Mouse (Mus musculus): Measurements from ENCODE around the gene Gcnt1.

Gene Gcnt1

GRCm38 (mm10) chr19:17372701-17373100, at the start of gene Gcnt1:
Gene Gcnt1, minus strand, starts transcription at chr19:17372844.
- no peak for DNase-seq (ENCODE audit: low spot score)

- DNase-seq (ENCODE audit: low spot score): no peak
These were observed 45.2 kb upstream of the Gcnt1 start for GRCm38 (mm10) chr19:17417855-17418254.

- DNase-seq (ENCODE audit: low spot score): no peak
These were observed 40.3 kb upstream of the Gcnt1 start for GRCm38 (mm10) chr19:17412915-17413459.

- DNase-seq (ENCODE audit: low spot score): no peak
These were observed 37.9 kb upstream of the Gcnt1 start for GRCm38 (mm10) chr19:17410465-17411065.

GRCm38 (mm10) chr19:17409351-17409750, 36.7 kb upstream of the Gcnt1 start:
- no peak for DNase-seq (ENCODE audit: low spot score)

GRCm38 (mm10) chr19:17408591-17408990, 35.9 kb upstream of the Gcnt1 start:
- DNase-seq (ENCODE audit: low spot score): no peak

- DNase-seq (ENCODE audit: low spot score): no peak
These were observed 34.2 kb upstream of the Gcnt1 start for GRCm38 (mm10) chr19:17406823-17407222.

- DNase-seq (ENCODE audit: low spot score): no peak
These were observed 30.5 kb upstream of the Gcnt1 start for GRCm38 (mm10) chr19:17403175-17403574.

GRCm38 (mm10) chr19:17400571-17400970, 27.9 kb upstream of the Gcnt1 start:
- DNase-seq (ENCODE audit: low spot score): no peak

- DNase-seq (ENCODE audit: low spot score): no peak
These were observed 27.3 kb upstream of the Gcnt1 start for GRCm38 (mm10) chr19:17399965-17400364.

GRCm38 (mm10) chr19:17397922-17398321, 25.3 kb upstream of the Gcnt1 start:
- no peak for DNase-seq (ENCODE audit: low spot score)

- no peak for DNase-seq (ENCODE audit: low spot score)
These were observed 24.2 kb upstream of the Gcnt1 start for GRCm38 (mm10) chr19:17396802-17397201.

GRCm38 (mm10) chr19:17393841-17394591, 21.4 kb upstream of the Gcnt1 start, which contains the start of gene Rfk:
Gene Rfk, plus strand, starts transcription at chr19:17394043.
- DNase-seq (ENCODE audit: low spot score): peak; percentile 85

GRCm38 (mm10) chr19:17392866-17393265, 20.2 kb upstream of the Gcnt1 start:
- DNase-seq (ENCODE audit: low spot score): no peak

GRCm38 (mm10) chr19:17388404-17388803, 15.8 kb upstream of the Gcnt1 start:
- DNase-seq (ENCODE audit: low spot score): peak; percentile 30

GRCm38 (mm10) chr19:17386424-17386823, 13.8 kb upstream of the Gcnt1 start:
- no peak for DNase-seq (ENCODE audit: low spot score)

GRCm38 (mm10) chr19:17385426-17385825, 12.8 kb upstream of the Gcnt1 start:
- DNase-seq (ENCODE audit: low spot score): no peak

GRCm38 (mm10) chr19:17385022-17385421, 12.4 kb upstream of the Gcnt1 start:
- DNase-seq (ENCODE audit: low spot score): no peak

GRCm38 (mm10) chr19:17382807-17383397, 10.3 kb upstream of the Gcnt1 start:
- no peak for DNase-seq (ENCODE audit: low spot score)

- no peak for DNase-seq (ENCODE audit: low spot score)
These were observed 7.9 kb upstream of the Gcnt1 start for GRCm38 (mm10) chr19:17380549-17380948.

GRCm38 (mm10) chr19:17378845-17379244, 6.2 kb upstream of the Gcnt1 start:
- DNase-seq (ENCODE audit: low spot score): no peak

GRCm38 (mm10) chr19:17369581-17369980, 3.1 kb downstream of the Gcnt1 start:
- DNase-seq (ENCODE audit: low spot score): no peak

GRCm38 (mm10) chr19:17368557-17368956, 4.1 kb downstream of the Gcnt1 start:
- no peak for DNase-seq (ENCODE audit: low spot score)
